Mouse (Mus musculus) thymus, postnatal 25 days (tissue): Measurements from ENCODE around the gene Syt5.

Experiments used
- DNase-seq: peaks from one replicate; pipeline ENCODE4 v3.0.0; 2022

The Syt5 gene

DNA sequence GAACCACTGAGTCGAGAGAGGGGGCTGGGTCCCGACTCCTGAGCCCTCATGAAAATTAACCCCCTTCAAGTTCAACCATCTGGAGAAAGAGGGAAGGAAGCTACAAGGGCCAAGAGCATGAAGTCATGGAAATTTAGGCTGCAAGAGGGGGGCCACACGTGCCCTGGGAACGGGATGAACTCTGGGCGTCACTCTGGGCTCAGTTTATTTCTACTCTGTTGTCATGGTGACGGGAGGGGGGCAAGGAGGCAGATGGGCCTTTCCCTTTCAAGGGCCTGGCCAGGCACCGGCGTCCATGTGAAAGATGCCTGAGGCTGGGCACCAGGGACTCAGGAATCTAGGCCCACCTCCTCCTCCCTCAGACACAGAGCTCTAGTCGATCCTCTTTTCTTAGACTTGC, 49.1 kb downstream of the Syt5 start:
- no peak for DNase-seq

DNA sequence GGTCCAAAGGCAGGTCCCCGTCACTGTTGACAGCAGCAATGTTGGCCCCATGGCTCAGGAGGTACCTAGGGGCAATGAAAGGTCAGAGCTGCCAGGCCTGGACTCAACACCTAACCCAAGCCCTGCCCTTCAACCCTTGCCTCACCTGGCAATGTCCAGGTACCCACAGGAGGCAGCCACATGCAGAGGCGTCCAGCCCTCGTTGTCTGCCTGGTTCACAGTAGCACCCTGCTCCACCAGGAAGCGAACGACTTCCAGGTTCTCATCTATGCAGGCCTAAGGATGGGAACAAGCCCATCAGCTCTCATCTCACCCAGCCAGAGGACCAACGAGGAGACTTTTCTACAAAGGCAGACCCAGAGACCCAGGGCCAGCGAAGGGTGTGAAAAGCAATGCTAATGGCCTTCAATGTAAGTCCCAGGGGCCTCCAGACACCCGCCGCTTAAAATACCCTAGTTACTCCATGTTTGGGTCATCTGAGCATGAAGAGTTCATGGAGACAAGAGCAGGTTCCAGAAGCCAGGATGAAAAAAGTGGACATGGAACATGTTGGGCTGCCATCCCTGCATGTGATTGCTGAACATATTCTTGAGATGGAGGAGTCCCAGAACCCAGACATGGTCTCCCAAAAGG, 50.0 kb downstream of the Syt5 start:
- no peak for DNase-seq

DNA sequence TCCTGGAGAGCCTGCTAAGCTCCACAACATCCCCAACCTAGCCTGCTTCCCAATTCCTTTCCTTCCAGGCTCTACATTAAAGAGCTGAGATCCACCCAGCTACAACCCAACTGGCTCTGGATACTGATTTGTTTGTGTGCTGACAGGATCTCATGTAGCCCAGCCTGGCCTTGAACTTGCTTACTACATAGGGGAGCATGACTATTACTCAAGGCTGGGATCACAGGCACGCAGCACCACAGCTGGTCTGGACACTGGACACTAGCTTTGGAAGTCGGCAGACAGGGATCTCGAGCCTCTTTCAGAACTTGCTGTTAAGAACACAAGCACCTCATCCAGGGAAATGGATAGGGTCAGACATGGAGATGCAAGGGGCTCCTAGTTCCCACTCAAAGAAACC, 50.9 kb downstream of the Syt5 start:
- no peak for DNase-seq

DNA sequence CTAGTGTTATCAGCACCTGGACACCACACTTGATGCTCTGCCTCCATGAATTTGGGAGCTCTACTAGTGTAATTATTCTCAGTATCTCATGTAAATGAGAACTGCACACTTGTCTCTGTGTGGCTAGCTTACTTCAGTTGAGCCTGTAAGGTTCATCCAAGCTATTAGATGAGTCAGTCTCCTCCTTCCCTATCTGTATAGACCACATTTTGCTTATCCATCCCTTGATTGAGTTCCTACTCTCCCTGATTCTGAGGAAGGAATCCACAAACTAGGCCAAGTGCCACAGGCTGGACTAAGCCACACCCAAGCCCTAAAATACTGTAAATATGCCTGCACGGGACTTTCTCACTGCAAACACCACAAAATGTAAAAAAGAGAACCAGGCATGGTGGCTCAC, 53.4 kb downstream of the Syt5 start:
- DNase-seq, result no peak

DNA sequence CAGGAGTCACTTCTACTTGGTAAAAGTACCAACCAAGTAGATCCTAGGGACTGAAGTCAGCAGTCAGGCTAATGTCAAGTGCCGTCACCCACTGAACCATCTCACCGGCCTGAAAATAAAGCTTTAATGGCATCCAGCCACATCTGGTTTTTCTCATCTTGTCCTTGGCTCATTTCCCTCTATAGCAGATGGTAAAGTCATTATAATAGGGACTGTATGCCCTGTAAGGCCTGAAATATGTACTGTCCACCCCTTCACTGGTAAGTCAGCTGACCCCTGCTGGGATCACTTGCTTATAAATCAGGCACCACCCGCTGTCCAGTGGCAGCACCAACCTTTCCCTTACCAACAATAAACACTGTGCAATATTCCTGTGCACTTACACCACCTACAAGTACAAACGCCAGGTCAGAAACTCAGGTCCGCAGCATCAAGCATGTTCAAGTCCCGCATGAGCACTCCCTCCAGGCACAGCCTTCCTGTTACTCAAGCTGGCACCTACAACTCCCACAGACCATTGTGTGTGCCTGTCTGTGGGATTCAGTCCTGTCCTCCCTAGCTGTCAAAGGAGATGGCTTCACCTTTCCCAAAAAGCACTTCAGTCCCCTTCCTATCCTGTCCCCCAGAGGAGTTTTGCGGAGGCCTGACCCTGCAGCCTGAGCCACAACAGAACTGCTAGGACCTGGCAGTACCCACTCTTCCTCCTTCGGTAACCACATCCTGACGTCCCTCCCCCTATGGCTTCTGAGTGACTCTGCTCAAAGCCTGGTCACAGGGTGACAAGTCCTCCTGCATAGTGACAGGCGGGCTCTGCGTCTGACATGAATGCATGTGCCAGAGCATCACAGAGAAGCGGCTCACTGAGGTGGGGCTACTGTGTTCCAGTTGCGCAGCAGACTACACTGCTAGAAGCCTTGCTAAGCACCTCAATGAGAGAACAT, 54.8 kb downstream of the Syt5 start:
- peak; percentile 21 for DNase-seq

DNA sequence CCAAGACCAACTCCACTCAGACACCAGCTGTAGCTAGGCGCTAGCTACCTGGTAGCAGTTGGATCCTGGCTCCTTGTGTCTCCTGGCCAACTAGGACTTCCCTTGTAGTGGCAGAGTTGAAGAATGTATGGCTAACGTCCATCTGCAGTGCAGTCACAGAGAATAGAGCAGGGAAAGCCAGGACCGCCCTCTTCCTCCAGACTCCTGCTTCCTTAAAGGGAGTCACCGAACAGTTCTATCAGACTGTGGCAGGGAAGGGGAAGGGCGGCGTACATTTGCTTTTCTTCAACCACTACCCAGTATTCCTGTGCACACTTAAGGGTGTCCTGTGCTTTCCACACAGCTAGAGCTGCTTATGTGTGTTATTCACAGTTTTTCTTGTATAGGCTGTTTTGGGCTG, 56.0 kb downstream of the Syt5 start:
- DNase-seq, result no peak
